Mouse (Mus musculus): ENCODE data around the gene Abcg4. TPM values are rescaled to one million over a fixed set of nuclear protein-coding genes. Genes with fewer than 3 reads are reported as not detected.
"Not testable (repeated sequence)": the region's sequence is repeated elsewhere in the genome, so short reads cannot be mapped to it uniquely, and the experiment has no call there.

The Abcg4 gene
- polyA plus RNA-seq, 1 experiment = 1.9 TPM

DNA sequence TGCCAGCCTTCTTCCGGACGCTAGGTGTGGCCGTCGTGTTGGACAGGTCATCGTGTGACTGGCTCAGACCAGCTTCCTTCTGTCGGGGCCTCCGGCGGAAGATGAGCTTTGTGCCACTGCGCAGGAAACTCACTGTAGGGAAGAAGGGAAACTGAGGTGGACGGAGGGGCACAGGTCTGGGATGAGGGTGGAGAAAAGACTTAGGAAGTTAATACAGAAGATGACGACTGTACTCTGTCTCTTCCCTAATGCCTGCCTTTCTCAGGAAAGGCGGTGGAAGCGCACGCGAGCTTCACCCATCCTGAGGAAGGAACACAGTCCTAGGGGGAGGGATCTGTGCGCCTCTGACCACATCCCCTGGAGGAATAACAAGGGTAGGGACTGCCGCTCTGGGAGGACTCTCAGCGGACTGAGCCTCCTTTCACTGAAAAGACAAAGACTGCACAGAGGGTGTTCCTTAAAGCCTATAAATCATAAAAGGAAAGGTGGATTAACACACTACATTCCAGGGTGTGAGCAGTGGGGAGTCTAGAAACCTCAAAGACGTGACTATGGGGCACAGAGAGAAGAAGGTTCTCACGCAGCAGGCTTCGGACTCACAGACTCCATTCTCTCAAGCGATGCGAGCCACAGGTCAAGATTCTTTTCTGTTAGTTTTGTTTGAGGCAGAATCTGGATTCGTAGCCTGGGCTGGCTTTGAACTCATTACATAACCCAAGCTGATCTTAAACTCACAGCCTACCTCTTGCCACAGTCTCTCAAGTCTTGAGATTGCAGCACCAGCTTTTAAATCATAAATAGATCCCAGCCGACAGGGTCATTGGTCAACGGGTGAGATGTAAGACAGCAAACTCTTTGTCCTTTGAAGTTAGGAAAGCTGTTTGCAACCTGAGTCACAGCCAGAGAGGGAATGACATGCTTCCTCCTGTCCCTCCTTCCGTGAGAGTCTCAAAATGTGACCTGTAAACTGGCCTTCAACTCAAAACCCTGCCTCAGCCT, 23.0 kb upstream of the Abcg4 start:
- DNase-seq = peak; percentile 27
- TF ChIP-seq CTCF (IDR thresholded peaks at IDR 0.05; ENCODE audit: insufficient read depth, low read length) (no peak), POLR2A (IDR thresholded peaks at IDR 0.05; ENCODE audit: borderline replicate concordance, extremely low read depth, low read depth, low read length) (peak; percentile 60)
- 32% methylated on average over 27 of the region's 27 CpGs for WGBS
- Histone ChIP-seq H3K4me3 (replicated peaks; ENCODE audit: extremely low read depth, low read depth, low read length) (peak overlapping the region; percentile 50), H3K4me1 (ENCODE audit: control insufficient read depth, insufficient read depth, low read length) (no peaks in the 10 kb centered on the region)

DNA sequence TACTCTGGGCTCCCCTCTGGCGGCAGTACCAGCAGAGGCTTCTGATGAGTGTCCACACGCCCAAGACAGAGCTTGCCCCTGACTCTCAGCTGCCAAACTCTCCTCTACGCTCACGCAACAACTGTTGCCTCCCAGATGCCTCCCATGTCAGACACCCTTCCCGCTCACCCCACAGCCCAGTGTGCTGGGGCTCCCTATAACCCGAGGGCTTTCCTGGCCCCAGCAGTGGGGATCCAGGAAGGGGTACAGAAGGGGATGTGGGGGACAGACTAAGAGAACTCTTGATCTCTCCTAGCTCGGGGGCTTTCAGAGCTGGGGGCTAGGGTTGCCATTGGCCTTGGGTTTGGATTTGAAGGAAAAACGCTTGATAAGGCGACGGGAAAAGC, 22.3 kb upstream of the Abcg4 start:
- Histone ChIP-seq H3K4me3 (replicated peaks; ENCODE audit: extremely low read depth, low read depth, low read length) (peak overlapping the region; percentile 50), H3K4me1 (ENCODE audit: control insufficient read depth, insufficient read depth, low read length) (no peaks in the 10 kb centered on the region)
- 49% methylated on average over 10 of the region's 10 CpGs for WGBS
- DNase-seq = no peak
- TF ChIP-seq CTCF (IDR thresholded peaks at IDR 0.05; ENCODE audit: insufficient read depth, low read length) = no peak
- no peak for TF ChIP-seq POLR2A (IDR thresholded peaks at IDR 0.05; ENCODE audit: borderline replicate concordance, extremely low read depth, low read depth, low read length)

DNA sequence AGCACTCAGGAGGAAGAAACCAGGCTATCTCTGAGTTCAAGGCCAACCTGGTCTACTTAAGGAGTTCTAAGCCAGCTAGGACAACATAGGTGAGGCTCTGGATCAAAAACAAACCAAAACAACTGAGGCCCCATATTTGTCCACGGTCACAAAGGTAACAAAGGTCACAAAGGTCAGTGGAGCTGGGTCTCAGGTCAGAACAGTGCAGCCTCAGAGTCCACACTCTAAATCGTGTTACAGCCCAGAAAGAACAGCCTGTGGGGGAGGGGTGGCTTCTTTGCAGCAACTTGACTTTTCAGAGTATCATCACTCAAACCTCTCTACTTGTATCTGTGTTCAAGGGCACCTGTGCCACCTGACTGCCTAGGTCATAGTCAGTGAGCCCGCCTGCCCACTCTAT, 21.3 kb upstream of the Abcg4 start:
- Histone ChIP-seq H3K4me3 (replicated peaks; ENCODE audit: extremely low read depth, low read depth, low read length) (no peak overlapping the region), H3K4me1 (ENCODE audit: control insufficient read depth, insufficient read depth, low read length) (no peaks in the 10 kb centered on the region)
- TF ChIP-seq POLR2A (IDR thresholded peaks at IDR 0.05; ENCODE audit: borderline replicate concordance, extremely low read depth, low read depth, low read length) = no peak
- TF ChIP-seq CTCF (IDR thresholded peaks at IDR 0.05; ENCODE audit: insufficient read depth, low read length) = no peak
- DNase-seq = no peak
- 72% methylated on average over 3 of the region's 3 CpGs for WGBS

DNA sequence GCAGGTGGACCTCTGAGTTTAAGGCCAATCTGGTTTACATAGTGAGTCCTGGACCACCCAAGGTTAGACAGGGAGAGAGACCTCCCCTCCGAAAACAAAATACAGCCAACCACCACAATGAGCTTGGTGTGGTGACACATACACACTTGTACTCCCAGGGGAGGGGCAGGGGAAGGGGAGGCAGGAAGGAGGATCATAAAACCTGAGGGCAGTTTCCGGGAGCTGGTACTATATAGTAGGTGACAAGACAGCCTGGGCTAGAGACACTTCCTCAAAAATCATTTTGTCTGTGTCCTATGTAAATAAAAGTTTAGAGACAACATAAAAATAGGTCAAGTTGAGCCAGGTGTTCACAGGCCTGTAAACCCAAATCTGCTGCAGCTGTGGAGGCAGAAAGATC, 18.8 kb upstream of the Abcg4 start:
- no peak for DNase-seq
- WGBS = 78% methylated on average over 2 of the region's 2 CpGs
- no peaks in the 10 kb centered on the region; the same call in 1 of the 2 replicates for H3K4me1 ChIP-seq (ENCODE audit: control insufficient read depth, insufficient read depth, low read length)
- H3K4me3 ChIP-seq (replicated peaks; ENCODE audit: extremely low read depth, low read depth, low read length) = no peak overlapping the region
- TF ChIP-seq POLR2A (IDR thresholded peaks at IDR 0.05; ENCODE audit: borderline replicate concordance, extremely low read depth, low read depth, low read length) (no peak), CTCF (IDR thresholded peaks at IDR 0.05; ENCODE audit: insufficient read depth, low read length) (no peak)

DNA sequence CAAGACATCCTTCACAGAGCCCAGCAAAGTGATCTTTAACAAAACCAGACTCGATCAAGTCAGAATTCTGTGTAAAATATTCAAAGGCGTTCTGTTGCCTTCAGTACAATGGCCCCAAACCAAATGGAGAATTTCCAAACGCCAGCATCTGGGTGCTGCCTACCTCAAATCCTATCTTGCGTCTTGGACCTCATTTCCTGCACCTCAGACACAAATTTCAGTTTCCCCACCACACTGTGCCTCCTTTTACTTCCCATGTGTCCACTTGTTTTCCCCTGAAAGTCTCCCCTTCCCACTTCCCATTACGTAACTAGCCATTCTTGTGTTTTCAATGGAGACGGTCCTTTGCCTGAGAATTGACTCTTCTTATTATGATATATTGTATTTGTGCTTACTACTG, 18.1 kb upstream of the Abcg4 start:
- Histone ChIP-seq H3K4me3 (replicated peaks; ENCODE audit: extremely low read depth, low read depth, low read length) (no peak overlapping the region), H3K4me1 (ENCODE audit: control insufficient read depth, insufficient read depth, low read length) (no peaks in the 10 kb centered on the region; the same call in 1 of the 2 replicates)
- 90% methylated on average over 6 of the region's 6 CpGs for WGBS
- no peak for TF ChIP-seq POLR2A (IDR thresholded peaks at IDR 0.05; ENCODE audit: borderline replicate concordance, extremely low read depth, low read depth, low read length)
- TF ChIP-seq CTCF (IDR thresholded peaks at IDR 0.05; ENCODE audit: insufficient read depth, low read length) = no peak
- no peak for DNase-seq

DNA sequence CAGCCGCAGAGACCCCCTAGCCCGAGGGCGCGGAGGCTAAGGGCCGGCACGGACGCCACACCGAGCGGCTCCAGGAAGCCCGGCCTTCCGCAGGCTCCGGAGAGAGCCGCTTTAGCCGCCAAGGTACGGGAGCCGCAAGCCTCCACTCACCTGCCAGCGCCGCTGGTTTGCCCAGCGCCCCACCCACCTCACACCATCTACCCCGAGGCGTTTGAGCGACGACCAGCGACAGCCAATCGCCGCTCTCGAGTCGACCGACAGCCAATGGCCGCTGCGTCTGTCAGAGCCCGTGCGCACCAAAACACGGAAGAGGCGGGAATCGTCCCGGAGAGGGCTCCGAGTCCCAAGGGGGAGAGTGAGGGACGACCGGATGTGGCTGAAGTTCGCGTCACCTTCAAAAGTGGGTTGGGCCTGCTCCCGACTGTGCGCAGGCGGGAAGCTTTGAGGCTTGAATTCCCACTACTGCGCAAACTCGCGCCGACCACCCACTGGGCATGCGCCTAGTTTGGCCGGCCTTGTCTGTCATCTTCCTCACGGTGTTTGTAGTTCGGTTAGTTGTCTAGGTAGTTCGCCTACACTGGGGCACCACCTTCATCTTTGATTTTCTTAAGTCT, 17.2 kb upstream of the Abcg4 start, which contains the start of gene Hinfp:
Hinfp (minus strand) TSS at position 206 of the 614 bp plus-strand sequence.
- under 1% methylated on average over 54 of the region's 54 CpGs for WGBS
- peak within 1 kb of the TSS; percentile 90 for H3K4me3 ChIP-seq (replicated peaks; ENCODE audit: extremely low read depth, low read depth, low read length)

DNA sequence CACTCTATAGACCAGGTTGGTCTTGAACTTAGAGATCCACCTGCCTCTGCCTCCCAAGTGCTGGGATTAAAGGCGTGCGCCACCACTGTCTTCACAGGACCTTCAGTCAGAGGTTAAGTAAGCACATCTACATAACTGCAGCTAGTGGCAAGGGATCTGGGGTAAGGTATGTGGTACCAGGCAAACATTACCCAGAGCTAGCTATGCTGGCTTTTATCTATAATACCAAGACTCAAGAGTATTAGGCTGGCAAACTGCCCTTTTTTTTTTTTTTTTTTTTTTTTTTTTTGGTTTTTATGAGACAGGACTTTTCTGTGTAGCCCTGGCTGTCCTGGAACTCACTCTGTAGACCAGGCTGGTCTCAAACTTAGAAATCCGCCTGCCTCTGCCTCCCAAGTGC, 11.6 kb upstream of the Abcg4 start:
- not testable (repeated sequence) for DNase-seq; H3K4me1 ChIP-seq (ENCODE audit: control insufficient read depth, insufficient read depth, low read length); H3K4me3 ChIP-seq (replicated peaks; ENCODE audit: extremely low read depth, low read depth, low read length)
- 95% methylated on average over 3 of the region's 3 CpGs for WGBS

More for the DNA sequence above, 17.2 kb upstream of the Abcg4 start, which contains the start of gene Hinfp:
- TF ChIP-seq CTCF (IDR thresholded peaks at IDR 0.05; ENCODE audit: insufficient read depth, low read length) = no peak
- peak; percentile 88; the same call in 1 of the 2 replicates for TF ChIP-seq POLR2A (IDR thresholded peaks at IDR 0.05; ENCODE audit: borderline replicate concordance, extremely low read depth, low read depth, low read length)
- no peaks in the 10 kb centered on the region; the same call in 1 of the 2 replicates for H3K4me1 ChIP-seq (ENCODE audit: control insufficient read depth, insufficient read depth, low read length)
- peak; percentile 97 for DNase-seq

DNA sequence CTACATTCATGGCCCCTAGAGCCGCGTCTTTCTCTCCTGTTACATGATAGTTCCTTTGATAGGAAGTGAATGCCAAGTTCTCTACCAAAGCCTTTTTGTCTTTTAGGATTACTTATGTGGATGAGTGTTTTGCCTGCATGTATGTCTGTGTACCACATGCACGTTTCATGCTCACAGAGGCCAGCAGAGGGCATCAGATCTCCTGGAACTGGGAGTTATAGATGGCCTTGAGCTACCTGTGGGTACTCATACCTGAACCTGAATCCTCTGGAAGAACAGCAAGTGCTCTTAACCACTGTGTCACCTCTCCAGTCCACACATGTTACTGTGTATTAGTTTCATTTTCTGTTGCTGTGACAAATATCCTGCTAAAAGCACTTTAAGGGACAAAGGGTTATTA, 4.1 kb upstream of the Abcg4 start:
- TF ChIP-seq CTCF (IDR thresholded peaks at IDR 0.05; ENCODE audit: insufficient read depth, low read length) (peak; percentile 63), POLR2A (IDR thresholded peaks at IDR 0.05; ENCODE audit: borderline replicate concordance, extremely low read depth, low read depth, low read length) (no peak)
- DNase-seq = peak; percentile 46
- no peak overlapping the region for H3K4me3 ChIP-seq (replicated peaks; ENCODE audit: extremely low read depth, low read depth, low read length)
- 68% methylated on average over 3 of the region's 3 CpGs for WGBS
- peaks cover under 1% of the 10 kb centered on the region; the same call in 1 of the 2 replicates for H3K4me1 ChIP-seq (ENCODE audit: control insufficient read depth, insufficient read depth, low read length)

DNA sequence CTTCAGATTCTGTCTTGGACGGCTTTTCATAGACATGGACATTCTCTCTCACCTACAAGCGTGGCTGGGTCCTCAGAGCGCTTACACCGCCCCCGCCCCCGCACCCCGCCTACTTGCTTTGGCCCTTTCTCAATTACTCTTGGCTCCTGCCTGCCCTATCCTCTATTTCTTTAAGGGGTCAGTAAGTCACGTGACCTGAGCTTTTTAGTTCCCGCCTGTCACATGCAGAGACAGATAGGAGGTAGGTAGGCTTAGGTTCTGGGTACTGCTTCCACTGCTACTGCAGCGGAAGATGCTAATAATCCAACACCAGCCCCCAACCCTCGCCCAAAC, 510 bp upstream of the Abcg4 start:
- peaks cover 4% of the 10 kb centered on the region; the same call in 1 of the 2 replicates for H3K4me1 ChIP-seq (ENCODE audit: control insufficient read depth, insufficient read depth, low read length)
- DNase-seq = no peak
- H3K4me3 ChIP-seq (replicated peaks; ENCODE audit: extremely low read depth, low read depth, low read length) = no peak overlapping the region
- 25% methylated on average over 11 of the region's 11 CpGs for WGBS
- TF ChIP-seq CTCF (IDR thresholded peaks at IDR 0.05; ENCODE audit: insufficient read depth, low read length) (no peak), POLR2A (IDR thresholded peaks at IDR 0.05; ENCODE audit: borderline replicate concordance, extremely low read depth, low read depth, low read length) (no peak)
